Mouse (Mus musculus) midbrain, embryonic 16.5 days (tissue): ENCODE data around the gene Adam23. TPM values are rescaled to one million over a fixed set of nuclear protein-coding genes. Genes with fewer than 3 reads are reported as not detected.

Source experiments
- ATAC-seq: fragments of 200-750 bp; cut with Nextera tagmentation; 2 replicates; pipeline ENCODE4 v1.8.0; 2017; ENCODE audit warnings: moderate TSS enrichment
- H3K27ac ChIP-seq: fragments of 300-500 bp; sonication (generic); 2 replicates; pipeline ENCODE4 v1.5.1; 2014; ENCODE audit warnings: mild to moderate bottlenecking, low read length, mixed read lengths
- H3K27me3 ChIP-seq: fragments of 300-500 bp; sonication (generic); 2 replicates; pipeline ENCODE4 v1.6.1; 2014; ENCODE audit warnings: low read depth, low read length, mixed read lengths; ENCODE audit not compliant: control insufficient read depth, insufficient read depth
- H3K36me3 ChIP-seq: fragments of 300-500 bp; sonication (generic); 2 replicates; pipeline ENCODE4 v1.6.1; 2014; ENCODE audit warnings: mild to moderate bottlenecking, low read length, moderate library complexity, mixed read lengths; ENCODE audit not compliant: control insufficient read depth, insufficient read depth
- H3K4me1 ChIP-seq: fragments of 300-500 bp; sonication (generic); 2 replicates; pipeline ENCODE4 v1.6.1; 2014; ENCODE audit warnings: mild to moderate bottlenecking, low read length, mixed read lengths; ENCODE audit not compliant: control insufficient read depth, insufficient read depth
- H3K4me2 ChIP-seq: fragments of 300-500 bp; sonication (generic); 2 replicates; pipeline ENCODE4 v1.6.1; 2014; ENCODE audit warnings: mild to moderate bottlenecking, low read length, mixed read lengths
- H3K4me3 ChIP-seq: fragments of 300-500 bp; sonication (generic); 2 replicates; pipeline ENCODE4 v1.5.1; 2014; ENCODE audit warnings: low read depth, mild to moderate bottlenecking, low read length, moderate library complexity, mixed read lengths
- H3K9ac ChIP-seq: fragments of 300-500 bp; sonication (generic); 2 replicates; pipeline ENCODE4 v1.6.1; 2014; ENCODE audit warnings: low read depth, low read length, mixed read lengths
- H3K9me3 ChIP-seq: fragments of 300-500 bp; sonication (generic); replicated peaks from 2 replicates; pipeline ENCODE4 v1.6.1; 2014; ENCODE audit warnings: mild to moderate bottlenecking, low read length, mixed read lengths; ENCODE audit not compliant: control insufficient read depth, poor library complexity, severe bottlenecking
- WGBS: fragments of 180-500 bp; shearing (Covaris S2); extraction: QIAGEN DNeasy Blood & Tissue Kit; methylation state at CpG from one replicate; pipeline ENCODE4 v1.1.7; 2014; 5-methylcytosine and 5-hydroxymethylcytosine counted together
- polyA plus RNA-seq: library from polyadenylated mRNA; unstranded; fragments of >200 nt; fragmentation: Nextera tagmentation; extraction: Ambion mirVana; gene quantifications from 2 replicates; pipeline ENCODE4 v1.2.1, GENCODE M21; 2015

The Adam23 gene
- polyA plus RNA-seq, 1 experiment from 2014 or later, result 13.7 TPM

DNA sequence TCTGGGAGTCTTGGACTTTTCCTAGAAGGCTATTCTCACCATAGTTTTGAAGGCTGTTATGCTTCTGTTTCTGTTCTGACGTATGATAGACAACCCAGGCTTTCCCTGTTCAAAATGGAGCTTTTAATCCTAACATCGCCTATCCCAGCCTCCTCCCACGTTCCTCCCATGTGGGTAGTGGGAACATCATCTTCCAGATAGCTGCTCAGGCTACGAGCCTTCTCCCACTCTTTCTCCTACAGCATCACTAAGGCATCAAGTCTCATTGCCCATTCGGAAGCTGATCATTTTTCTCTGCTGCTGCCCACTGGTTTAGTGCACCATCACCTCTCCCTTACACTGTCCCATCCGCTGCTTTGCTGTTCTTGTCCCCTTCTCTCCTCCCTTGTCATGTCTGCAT lies 14.2 kb downstream of the Adam23 start:
- Histone ChIP-seq H3K4me3 (no peak overlapping the region), H3K27me3 (no peaks in the 10 kb centered on the region), H3K4me2 (no peak overlapping the region), H3K36me3 (no peaks in the 10 kb centered on the region), H3K27ac (no peak overlapping the region), H3K9me3 (no peaks in the 10 kb centered on the region), H3K9ac (no peak overlapping the region), H3K4me1 (no peaks in the 10 kb centered on the region)
- ATAC-seq, result no peak
- WGBS, result 87% methylated on average over 6 of the region's 6 CpGs

DNA sequence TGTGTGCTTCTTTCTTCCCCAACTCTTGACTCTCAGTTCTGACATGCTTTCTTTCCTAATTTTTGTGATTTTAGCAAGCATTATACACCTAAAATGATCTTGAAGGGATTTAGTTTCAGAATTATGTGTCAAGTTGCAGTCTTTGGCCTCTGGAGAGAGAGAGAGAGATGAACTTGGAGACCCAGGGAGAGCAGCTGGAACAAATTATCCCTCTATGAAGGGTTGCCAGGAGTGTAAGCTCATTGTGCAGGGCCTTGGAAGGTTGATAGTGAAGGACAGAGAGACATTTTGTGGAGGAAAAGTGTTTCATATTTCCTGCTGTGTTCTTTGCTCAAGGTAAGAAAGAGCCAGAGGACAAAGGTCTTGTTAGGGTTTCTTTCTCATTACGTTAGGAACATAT lies 18.8 kb downstream of the Adam23 start:
- no peak overlapping the region for H3K4me2 ChIP-seq
- H3K27ac ChIP-seq, result no peak overlapping the region
- H3K9ac ChIP-seq, result no peak overlapping the region
- no peak overlapping the region for H3K4me3 ChIP-seq
- no peaks in the 10 kb centered on the region for H3K9me3 ChIP-seq
- ATAC-seq, result no peak
- H3K27me3 ChIP-seq, result no peaks in the 10 kb centered on the region
- H3K4me1 ChIP-seq, result no peaks in the 10 kb centered on the region
- WGBS, result 82% methylated on average over 1 of the region's 1 CpGs
- no peaks in the 10 kb centered on the region for H3K36me3 ChIP-seq

DNA sequence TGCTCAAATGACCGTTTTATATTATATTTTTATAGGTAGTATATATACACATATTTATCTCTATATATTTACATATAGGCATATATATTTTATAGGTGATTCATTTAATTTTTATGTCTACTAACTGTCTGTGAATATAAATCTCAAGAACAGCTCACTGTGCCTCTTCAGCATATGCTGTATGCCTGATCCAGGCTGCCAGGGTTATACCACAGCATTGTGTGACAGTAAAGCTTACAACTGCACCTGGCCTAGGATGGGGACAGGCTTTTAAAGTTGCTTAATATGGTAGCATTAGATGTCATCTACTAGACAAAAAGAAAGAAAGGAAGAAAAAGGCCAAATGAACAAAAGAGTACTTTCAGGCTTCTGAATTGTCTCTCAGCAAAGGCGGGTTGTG lies 27.6 kb downstream of the Adam23 start:
- Histone ChIP-seq H3K4me3 (no peak overlapping the region), H3K27me3 (no peaks in the 10 kb centered on the region), H3K9me3 (no peaks in the 10 kb centered on the region), H3K27ac (no peak overlapping the region), H3K4me1 (peaks cover 11% of the 10 kb centered on the region), H3K9ac (no peak overlapping the region), H3K36me3 (no peaks in the 10 kb centered on the region), H3K4me2 (no peak overlapping the region)
- 60% methylated on average over 2 of the region's 2 CpGs for WGBS
- ATAC-seq, result no peak

DNA sequence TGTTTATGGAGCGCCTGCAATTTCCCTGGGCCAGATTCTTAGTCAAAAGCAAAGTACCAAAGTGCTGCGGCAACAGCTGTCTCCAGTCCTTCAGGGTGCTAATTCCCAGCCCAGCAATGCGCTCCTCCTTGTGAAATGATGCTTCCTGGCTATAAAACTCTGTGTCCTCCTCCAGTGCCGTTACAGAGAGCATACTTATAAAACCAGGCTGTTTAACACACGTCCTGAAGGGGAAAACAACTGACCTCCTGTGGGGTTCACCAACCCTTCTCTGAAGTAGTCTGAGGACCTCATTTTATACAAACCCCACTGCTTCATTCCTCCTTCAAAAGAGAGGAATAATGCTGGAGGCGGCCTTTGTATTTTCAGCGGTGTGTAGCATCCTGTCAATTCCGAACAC lies 28.0 kb downstream of the Adam23 start:
- ATAC-seq, result no peak
- H3K4me1 ChIP-seq, result peaks cover 11% of the 10 kb centered on the region
- H3K4me2 ChIP-seq, result no peak overlapping the region
- H3K9me3 ChIP-seq, result no peaks in the 10 kb centered on the region
- no peaks in the 10 kb centered on the region for H3K36me3 ChIP-seq
- WGBS, result 21% methylated on average over 8 of the region's 8 CpGs
- no peak overlapping the region for H3K27ac ChIP-seq
- H3K4me3 ChIP-seq, result no peak overlapping the region
- no peak overlapping the region for H3K9ac ChIP-seq
- H3K27me3 ChIP-seq, result no peaks in the 10 kb centered on the region

DNA sequence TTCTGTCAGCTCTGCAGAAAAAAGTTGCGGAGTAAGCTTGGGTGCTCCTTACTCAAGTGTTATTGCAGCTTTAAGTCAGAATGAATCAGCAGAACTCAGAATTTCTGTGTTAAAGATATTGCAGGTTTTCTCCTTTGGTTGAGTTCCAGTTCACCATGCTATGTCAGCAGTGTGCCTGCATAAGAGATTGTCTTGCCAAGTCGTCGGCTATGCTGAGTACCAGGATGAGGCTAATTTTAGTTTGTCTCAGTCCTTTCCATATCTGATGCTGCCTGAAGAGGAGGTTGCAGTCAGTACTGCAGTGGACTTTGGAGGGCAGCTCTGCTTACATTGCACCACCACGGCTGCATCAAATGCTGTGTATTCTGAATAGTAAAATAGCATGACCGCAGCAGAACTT lies 33.3 kb downstream of the Adam23 start:
- H3K36me3 ChIP-seq, result no peaks in the 10 kb centered on the region
- H3K27ac ChIP-seq, result no peak overlapping the region
- no peak for ATAC-seq
- no peak overlapping the region for H3K4me3 ChIP-seq
- no peaks in the 10 kb centered on the region for H3K27me3 ChIP-seq
- 93% methylated on average over 5 of the region's 5 CpGs for WGBS
- no peaks in the 10 kb centered on the region for H3K4me1 ChIP-seq
- no peaks in the 10 kb centered on the region for H3K9me3 ChIP-seq
- H3K4me2 ChIP-seq, result no peak overlapping the region
- H3K9ac ChIP-seq, result no peak overlapping the region

DNA sequence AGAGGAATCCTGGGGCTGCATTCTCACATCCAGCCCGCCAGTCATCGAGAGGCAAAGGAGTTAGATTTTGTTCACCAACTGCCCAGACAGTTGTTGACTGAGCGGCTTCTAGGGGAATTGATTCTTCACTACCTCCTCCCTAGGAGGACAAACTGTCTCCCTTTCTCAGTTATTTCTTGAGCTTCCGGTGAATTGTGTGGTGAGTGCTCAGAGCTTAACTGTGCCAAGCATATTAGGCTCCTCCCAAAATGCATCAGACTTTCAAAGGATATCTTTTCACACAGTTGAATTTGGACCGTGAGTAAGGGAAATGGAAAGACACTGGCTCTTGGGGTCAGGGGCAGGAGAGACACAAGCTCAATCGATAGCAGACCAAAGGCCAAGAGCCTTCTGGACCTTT lies 39.0 kb downstream of the Adam23 start:
- no peak overlapping the region for H3K9ac ChIP-seq
- H3K27ac ChIP-seq, result no peak overlapping the region
- no peak overlapping the region for H3K4me2 ChIP-seq
- no peak for ATAC-seq
- H3K9me3 ChIP-seq, result no peaks in the 10 kb centered on the region
- H3K27me3 ChIP-seq, result no peaks in the 10 kb centered on the region
- 93% methylated on average over 6 of the region's 6 CpGs for WGBS
- no peak overlapping the region for H3K4me3 ChIP-seq
- no peaks in the 10 kb centered on the region for H3K4me1 ChIP-seq
- peaks cover 7% of the 10 kb centered on the region for H3K36me3 ChIP-seq

DNA sequence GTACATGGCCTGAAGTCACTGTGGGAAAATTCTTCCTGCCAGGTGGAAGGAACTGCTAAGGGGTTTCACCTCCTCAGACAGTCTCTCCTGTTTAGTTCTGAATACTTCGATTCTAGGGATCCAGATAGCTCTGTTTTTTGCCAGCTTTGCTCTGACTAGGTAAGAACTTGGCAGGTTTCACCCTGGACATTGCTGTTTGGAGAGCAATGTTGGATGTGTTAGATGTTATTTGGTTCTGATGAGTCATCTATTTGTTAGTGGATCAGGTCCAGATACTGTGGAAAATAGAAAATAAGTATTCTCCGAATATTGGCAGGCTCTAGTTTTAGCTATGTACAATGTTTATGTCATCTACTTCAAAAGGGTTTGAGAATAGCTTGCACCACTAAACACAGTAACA lies 41.0 kb downstream of the Adam23 start:
- no peaks in the 10 kb centered on the region for H3K27me3 ChIP-seq
- H3K36me3 ChIP-seq, result peaks cover 7% of the 10 kb centered on the region
- no peaks in the 10 kb centered on the region for H3K9me3 ChIP-seq
- no peak overlapping the region for H3K4me3 ChIP-seq
- no peak for ATAC-seq
- 96% methylated on average over 2 of the region's 2 CpGs for WGBS
- H3K9ac ChIP-seq, result no peak overlapping the region
- no peak overlapping the region for H3K4me2 ChIP-seq
- no peaks in the 10 kb centered on the region for H3K4me1 ChIP-seq
- H3K27ac ChIP-seq, result no peak overlapping the region

DNA sequence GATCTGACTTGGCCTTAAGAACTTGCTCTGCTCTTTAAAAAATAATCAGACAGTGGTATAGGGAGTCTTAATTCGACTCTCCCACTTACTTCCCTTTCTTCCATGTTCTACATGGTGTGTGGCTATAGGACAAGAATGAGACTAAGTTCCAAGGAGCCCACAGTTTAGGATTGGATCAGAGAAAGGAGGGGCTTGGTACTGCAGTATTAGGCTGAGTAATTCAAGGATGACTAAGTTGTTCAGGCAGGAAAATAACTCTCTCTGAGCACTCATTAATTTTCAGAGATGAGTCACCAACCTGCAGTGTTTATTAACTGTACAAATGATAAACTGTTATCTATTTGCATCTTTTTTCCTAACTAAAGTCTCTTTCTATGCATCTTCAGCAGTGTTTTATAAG lies 45.3 kb downstream of the Adam23 start:
- H3K36me3 ChIP-seq, result peaks cover 2% of the 10 kb centered on the region; the same call in 1 of the 2 replicates
- no peaks in the 10 kb centered on the region for H3K9me3 ChIP-seq
- no peak overlapping the region for H3K9ac ChIP-seq
- H3K4me1 ChIP-seq, result 0 out of 2 replicates have a peak, but pooled peaks cover 2% of the 10 kb centered on the region
- H3K4me2 ChIP-seq, result no peak overlapping the region
- no peaks in the 10 kb centered on the region for H3K27me3 ChIP-seq
- 65% methylated on average over 1 of the region's 1 CpGs for WGBS
- no peak for ATAC-seq
- no peak overlapping the region for H3K4me3 ChIP-seq
- H3K27ac ChIP-seq, result no peak overlapping the region

DNA sequence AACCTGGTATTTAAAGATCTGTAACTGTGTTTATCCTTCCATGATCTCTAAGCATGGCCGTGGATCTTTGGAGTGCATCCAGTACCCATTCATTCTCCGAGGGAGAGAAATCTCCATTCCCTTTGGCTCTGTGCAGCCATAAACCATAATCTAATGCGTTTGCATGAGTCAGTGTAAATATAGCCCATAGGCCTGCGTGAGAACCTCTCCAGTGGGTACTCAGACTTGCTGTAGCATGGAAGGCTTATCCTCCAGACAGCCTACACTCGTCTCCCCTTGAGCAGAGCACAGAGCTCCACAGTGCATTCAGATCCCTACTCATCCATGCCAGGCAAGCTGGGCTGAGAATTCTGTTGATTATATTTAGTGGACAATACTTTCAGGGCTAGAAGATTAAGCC lies 47.6 kb downstream of the Adam23 start:
- WGBS, result 75% methylated on average over 5 of the region's 5 CpGs
- Histone ChIP-seq H3K27me3 (no peaks in the 10 kb centered on the region), H3K4me2 (no peak overlapping the region), H3K9me3 (no peaks in the 10 kb centered on the region), H3K27ac (no peak overlapping the region), H3K36me3 (no peaks in the 10 kb centered on the region), H3K9ac (no peak overlapping the region), H3K4me3 (no peak overlapping the region), H3K4me1 (0 out of 2 replicates have a peak, but pooled peaks cover 2% of the 10 kb centered on the region)
- ATAC-seq, result no peak

DNA sequence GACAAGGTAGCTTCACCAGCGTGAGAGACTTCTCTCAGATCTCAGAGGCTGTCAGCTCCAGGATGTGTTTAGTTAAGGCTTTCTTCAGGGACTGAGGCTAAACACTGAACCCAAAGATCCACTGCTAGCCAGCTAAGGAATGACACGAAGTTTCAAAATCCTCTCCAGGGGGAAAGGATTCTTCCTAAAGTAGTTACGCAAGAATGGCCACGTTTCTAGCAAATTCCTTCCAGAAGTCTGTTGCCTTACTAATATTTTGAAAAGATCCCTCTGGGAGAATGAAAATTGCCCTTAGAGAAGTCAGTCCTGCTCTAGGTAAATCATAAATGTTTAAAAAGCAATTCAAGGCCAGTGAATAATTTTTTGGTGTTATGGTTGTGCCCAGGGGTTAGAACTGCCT lies 61.7 kb downstream of the Adam23 start:
- no peaks in the 10 kb centered on the region for H3K9me3 ChIP-seq
- no peaks in the 10 kb centered on the region for H3K4me1 ChIP-seq
- ATAC-seq, result no peak
- H3K9ac ChIP-seq, result no peak overlapping the region
- H3K27me3 ChIP-seq, result no peaks in the 10 kb centered on the region
- no peak overlapping the region for H3K27ac ChIP-seq
- H3K4me2 ChIP-seq, result no peak overlapping the region
- no peak overlapping the region for H3K4me3 ChIP-seq
- 74% methylated on average over 4 of the region's 4 CpGs for WGBS
- H3K36me3 ChIP-seq, result no peaks in the 10 kb centered on the region
